Mouse (Mus musculus) stomach, postnatal 0 days (tissue): ENCODE measurements around the gene Txlna. TPM values are rescaled to one million over a fixed set of nuclear protein-coding genes. Genes with fewer than 3 reads are reported as not detected.

Experiments
- ATAC-seq: fragments of 200-750 bp; cut with Nextera tagmentation; 2 replicates; pipeline ENCODE4 v1.8.0; 2017; ENCODE audit not compliant: low FRiP score, low TSS enrichment
- DNase-seq: peaks from one replicate; pipeline ENCODE4 v3.0.0-alpha.2; 2016; ENCODE audit warnings: low spot score
- H3K27ac ChIP-seq: fragments of 300-500 bp; sonication (generic); replicated peaks from 2 replicates; pipeline ENCODE4 v1.5.1; 2014; ENCODE audit warnings: mild to moderate bottlenecking, control low read depth
- H3K27me3 ChIP-seq: fragments of 300-500 bp; sonication (generic); 2 replicates; pipeline ENCODE4 v1.6.1; 2014; ENCODE audit warnings: low read length; ENCODE audit not compliant: control insufficient read depth, insufficient read depth
- H3K36me3 ChIP-seq: fragments of 300-500 bp; sonication (generic); 2 replicates; pipeline ENCODE4 v1.6.1; 2014; ENCODE audit warnings: low read length, mixed read lengths; ENCODE audit not compliant: control insufficient read depth, insufficient read depth
- H3K4me1 ChIP-seq: fragments of 300-500 bp; sonication (generic); replicated peaks from 2 replicates; pipeline ENCODE4 v1.6.1; 2014; ENCODE audit warnings: antibody characterized with exemption; ENCODE audit not compliant: control insufficient read depth, insufficient read depth
- H3K4me2 ChIP-seq: fragments of 300-500 bp; sonication (generic); replicated peaks from 2 replicates; pipeline ENCODE4 v1.6.1; 2014; ENCODE audit warnings: low read depth, mild to moderate bottlenecking, control low read depth, moderate library complexity
- H3K4me3 ChIP-seq: fragments of 300-500 bp; sonication (generic); 2 replicates; pipeline ENCODE4 v1.5.1; 2014; ENCODE audit warnings: low read depth, low read length, control low read depth
- H3K9ac ChIP-seq: fragments of 300-500 bp; sonication (generic); 2 replicates; pipeline ENCODE4 v1.6.1; 2014; ENCODE audit warnings: mild to moderate bottlenecking, low read length, control low read depth, mixed read lengths
- H3K9me3 ChIP-seq: fragments of 300-500 bp; sonication (generic); 2 replicates; pipeline ENCODE4 v1.6.1; 2016; ENCODE audit warnings: low read length; ENCODE audit not compliant: control insufficient read depth
- CTCF ChIP-seq: IDR thresholded peaks from 2 replicates; pipeline ENCODE4 v1.5.1; 2016; ENCODE audit warnings: antibody characterized with exemption, low read depth, mild to moderate bottlenecking, moderate library complexity
- EP300 ChIP-seq: optimal IDR thresholded peaks from 2 replicates; pipeline ENCODE3; 2016; ENCODE audit warnings: antibody characterized with exemption
- WGBS: fragments of 180-500 bp; shearing (Covaris S2); extraction: QIAGEN DNeasy Blood & Tissue Kit; methylation state at CpG from one replicate; pipeline ENCODE4 v1.1.7; 2014; 5-methylcytosine and 5-hydroxymethylcytosine counted together
- microRNA-seq: library from miRNA; unstranded; fragments of <30 nt; microRNA quantifications from one replicate; pipeline ENCODE4, GENCODE M21; 2016
- polyA plus RNA-seq: library from polyadenylated mRNA; unstranded; fragments of >200 nt; fragmentation: Nextera tagmentation; extraction: Ambion mirVana; gene quantifications from 2 replicates; pipeline ENCODE4 v1.2.1, GENCODE M21; 2015

The Txlna gene
- polyA plus RNA-seq, 1 experiment from 2014 or later, result 23.6 TPM

DNA sequence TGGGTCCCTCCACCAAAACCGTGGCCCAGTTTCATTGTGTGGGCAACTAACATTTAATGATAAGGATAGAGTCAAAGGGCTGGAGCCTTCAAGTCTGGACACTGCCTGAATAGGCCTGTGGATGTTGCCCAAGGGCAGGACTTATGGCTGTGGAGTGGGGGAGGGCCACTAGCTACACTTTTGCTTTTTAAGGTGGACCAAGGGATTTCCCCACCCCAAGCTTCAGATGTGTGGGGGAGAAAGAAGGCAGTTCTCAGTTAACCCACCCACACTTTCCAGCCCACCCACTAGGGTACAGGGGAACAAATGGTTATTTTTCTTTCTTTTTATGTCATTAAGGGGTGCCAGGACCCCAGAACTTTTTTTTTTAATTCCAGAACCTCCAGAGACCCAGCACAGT is 56.5 kb downstream of the Txlna start:
- H3K9ac ChIP-seq, result peak overlapping the region; percentile 63
- no peak for ATAC-seq
- peak overlapping the region; percentile 78 for H3K27ac ChIP-seq
- H3K4me2 ChIP-seq, result peak overlapping the region; percentile 69
- H3K36me3 ChIP-seq, result no peaks in the 10 kb centered on the region
- no peak for DNase-seq
- no peaks in the 10 kb centered on the region for H3K27me3 ChIP-seq
- TF ChIP-seq CTCF (no peak), EP300 (no peak)
- H3K4me3 ChIP-seq, result peak overlapping the region; percentile 43
- 66% methylated on average over 1 of the region's 1 CpGs for WGBS
- H3K4me1 ChIP-seq, result 0 out of 2 replicates have a peak, but pooled peaks cover 3% of the 10 kb centered on the region
- H3K9me3 ChIP-seq, result no peaks in the 10 kb centered on the region

DNA sequence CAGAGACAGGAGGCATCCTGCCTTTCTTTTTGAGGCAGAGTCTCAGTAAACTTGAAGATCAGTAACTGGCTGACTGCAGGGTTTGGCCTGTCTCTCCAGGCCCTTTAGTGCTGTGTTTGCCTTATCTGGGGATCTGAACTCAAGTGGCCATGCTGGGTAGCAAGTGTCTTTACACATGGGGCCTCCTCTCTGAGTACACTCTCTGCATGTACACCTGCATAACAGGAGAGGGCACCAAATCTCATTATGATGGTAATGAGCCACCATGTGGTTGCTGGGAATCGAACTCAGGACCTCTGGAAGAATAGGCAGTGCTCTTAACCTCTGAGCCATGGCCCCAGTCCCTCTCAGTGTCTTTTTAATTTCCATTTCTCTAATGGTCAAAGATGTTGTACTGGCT is 58.6 kb downstream of the Txlna start:
- Histone ChIP-seq H3K4me3 (no peak overlapping the region), H3K4me2 (no peak overlapping the region), H3K27me3 (no peaks in the 10 kb centered on the region), H3K9me3 (no peaks in the 10 kb centered on the region), H3K36me3 (no peaks in the 10 kb centered on the region), H3K9ac (no peak overlapping the region), H3K27ac (no peak overlapping the region), H3K4me1 (0 out of 2 replicates have a peak, but pooled peaks cover 3% of the 10 kb centered on the region)
- ATAC-seq (no peak), DNase-seq (no peak)
- WGBS, result 90% methylated on average over 1 of the region's 1 CpGs
- TF ChIP-seq EP300, result no peak
- 0 out of 2 replicates have a peak, but pooled peaks have one; percentile 13 for TF ChIP-seq CTCF

DNA sequence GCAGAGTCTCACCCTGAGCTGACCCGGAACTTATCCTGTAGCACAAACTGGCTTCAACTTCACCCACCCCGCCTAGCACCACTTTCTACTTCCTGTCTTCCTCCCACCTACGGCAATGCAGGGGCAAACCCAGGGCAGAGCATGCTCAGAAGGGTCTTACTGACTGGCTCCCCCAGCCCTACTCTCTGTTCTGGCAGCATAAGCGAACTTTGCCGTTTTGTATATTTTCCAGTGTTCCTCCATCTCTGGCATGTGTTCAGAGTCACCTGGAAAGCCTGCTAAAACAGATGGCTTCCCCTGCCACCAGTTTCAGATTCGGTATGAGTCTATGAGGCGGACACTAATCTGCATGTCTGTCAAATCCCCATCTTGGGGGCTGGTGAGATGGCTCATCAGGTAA is 60.5 kb downstream of the Txlna start:
- H3K4me3 ChIP-seq, result no peak overlapping the region
- no peaks in the 10 kb centered on the region for H3K27me3 ChIP-seq
- 0 out of 2 replicates have a peak, but pooled peaks cover 3% of the 10 kb centered on the region for H3K4me1 ChIP-seq
- no peaks in the 10 kb centered on the region for H3K36me3 ChIP-seq
- no peak overlapping the region for H3K27ac ChIP-seq
- WGBS, result 55% methylated on average over 7 of the region's 7 CpGs
- ATAC-seq (no peak), DNase-seq (no peak)
- H3K4me2 ChIP-seq, result no peak overlapping the region
- no peak overlapping the region for H3K9ac ChIP-seq
- no peaks in the 10 kb centered on the region for H3K9me3 ChIP-seq
- TF ChIP-seq EP300 (no peak), CTCF (no peak)

DNA sequence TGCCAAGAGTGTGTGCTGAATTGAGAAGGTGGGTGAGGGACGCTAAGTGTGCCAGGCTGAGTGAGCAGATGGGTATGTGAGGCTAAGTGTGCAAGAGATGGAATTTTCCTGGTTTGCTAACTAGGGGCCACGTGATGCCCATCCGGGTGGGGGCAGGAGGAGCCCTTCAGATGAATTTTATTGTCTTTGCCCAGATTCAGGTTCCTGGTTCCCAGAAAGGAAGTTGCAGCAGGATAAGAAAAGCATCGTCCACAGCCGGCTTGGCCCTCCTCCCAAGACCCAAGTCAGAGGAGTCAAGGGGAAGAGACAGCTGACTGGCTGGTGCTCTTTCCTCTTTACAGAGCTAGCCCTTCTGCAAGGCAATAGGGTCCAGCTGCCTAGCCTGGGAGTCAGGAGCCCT is 62.4 kb downstream of the Txlna start, which contains the start of gene Fam167b:
Fam167b (minus strand) TSS at position 84 of the 400 bp plus-strand sequence.
- DNase-seq (no peak), ATAC-seq (no peak)
- H3K27me3 ChIP-seq, result no peaks in the 10 kb centered on the region
- no peaks in the 10 kb centered on the region for H3K9me3 ChIP-seq
- H3K4me1 ChIP-seq, result no peaks in the 10 kb centered on the region
- H3K9ac ChIP-seq, result no peak within 1 kb of the TSS
- TF ChIP-seq EP300 (no peak), CTCF (no peak)
- H3K36me3 ChIP-seq, result no peaks in the 10 kb centered on the region
- WGBS, result 79% methylated on average over 5 of the region's 5 CpGs
- no peak within 1 kb of the TSS for H3K4me3 ChIP-seq
- no peak within 1 kb of the TSS for H3K4me2 ChIP-seq
- H3K27ac ChIP-seq, result no peak within 1 kb of the TSS

DNA sequence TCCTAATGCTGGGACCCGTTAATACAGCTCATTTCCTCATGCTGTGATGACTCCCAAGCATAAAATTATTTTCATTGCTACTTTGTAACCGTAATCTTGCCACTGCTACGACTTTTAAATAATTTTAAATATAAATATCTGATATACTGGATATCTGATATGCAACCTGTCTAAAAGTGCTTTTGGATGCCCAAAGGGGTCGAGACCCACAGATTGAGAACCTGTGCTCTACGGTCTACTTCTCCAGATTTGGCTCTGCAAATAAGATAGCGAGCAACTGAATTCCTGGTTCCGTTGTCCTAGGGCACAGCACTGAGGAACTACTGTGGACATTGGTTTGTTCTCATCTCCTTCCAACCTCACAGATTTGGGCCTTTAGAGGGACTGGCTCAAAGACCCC is 63.2 kb downstream of the Txlna start:
- ATAC-seq (no peak), DNase-seq (no peak)
- H3K27ac ChIP-seq, result no peak overlapping the region
- no peak overlapping the region for H3K4me3 ChIP-seq
- no peaks in the 10 kb centered on the region for H3K9me3 ChIP-seq
- no peaks in the 10 kb centered on the region for H3K4me1 ChIP-seq
- H3K4me2 ChIP-seq, result no peak overlapping the region
- H3K36me3 ChIP-seq, result no peaks in the 10 kb centered on the region
- TF ChIP-seq EP300, result no peak
- no peak for TF ChIP-seq CTCF
- no peaks in the 10 kb centered on the region for H3K27me3 ChIP-seq
- WGBS, result 80% methylated on average over 7 of the region's 7 CpGs
- H3K9ac ChIP-seq, result no peak overlapping the region

DNA sequence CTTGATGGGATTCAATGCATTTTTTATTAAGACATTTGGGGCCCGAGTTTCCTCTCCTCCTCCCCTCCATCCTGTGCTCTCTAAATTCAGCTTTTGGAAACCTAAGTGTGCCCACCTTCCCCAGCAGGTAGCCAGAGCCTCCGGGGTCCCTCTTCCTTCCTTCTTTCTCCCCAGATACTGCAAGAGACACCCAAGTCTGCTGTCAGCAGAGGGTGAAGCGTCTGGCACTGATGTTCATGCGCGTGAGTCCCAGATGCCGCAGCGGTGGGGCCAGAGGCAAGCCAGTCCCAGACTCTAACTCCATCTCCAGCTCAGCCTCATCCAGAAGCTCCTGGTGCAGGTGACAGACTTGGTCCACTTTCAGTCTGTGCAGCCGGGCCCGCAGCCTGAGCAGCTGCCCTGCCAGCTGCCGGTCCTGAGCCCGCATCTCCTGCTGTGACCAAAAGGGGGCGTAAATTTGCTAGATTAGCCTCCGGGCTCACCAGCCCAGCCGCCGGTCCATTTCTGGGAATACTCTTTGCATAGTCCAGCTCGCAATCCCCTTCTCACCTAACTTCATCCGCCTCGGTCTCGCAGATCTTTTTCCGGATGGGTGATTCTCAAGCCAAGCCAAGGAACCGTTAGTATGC is 63.9 kb downstream of the Txlna start:
- H3K9me3 ChIP-seq, result no peaks in the 10 kb centered on the region
- H3K4me2 ChIP-seq, result no peak overlapping the region
- peak; percentile 59 for ATAC-seq
- no peak overlapping the region for H3K4me3 ChIP-seq
- no peaks in the 10 kb centered on the region for H3K36me3 ChIP-seq
- peak overlapping the region; percentile 23; the same call in 1 of the 2 replicates for H3K9ac ChIP-seq
- no peak overlapping the region for H3K27ac ChIP-seq
- H3K27me3 ChIP-seq, result no peaks in the 10 kb centered on the region
- H3K4me1 ChIP-seq, result no peaks in the 10 kb centered on the region
- TF ChIP-seq EP300, result no peak
- peak; percentile 74 for TF ChIP-seq CTCF
- DNase-seq, result peak; percentile 77
- 36% methylated on average over 21 of the region's 21 CpGs for WGBS

Small RNA genes lying within 50 kb of the gene (microRNA-seq; reads per million reads assigned to microRNA genes)
- not detected for gene Mir7016

Other genes starting within 250 kb of the Txlna start
- gene Zbtb8b, start 200.2 kb downstream of the Txlna start, polyA plus RNA-seq, result 0.68 and 0.72 TPM in 2 replicates
- 16.7 and 17.9 TPM in 2 replicates for gene Bsdc1, start 179.5 kb downstream of the Txlna start, polyA plus RNA-seq
- 0.07 TPM in 1 of 2 replicates, not detected in the other for gene Tssk3, start 150.0 kb downstream of the Txlna start, polyA plus RNA-seq
- 0.36 and 0.44 TPM in 2 replicates for gene Fam229a, start 149.9 kb downstream of the Txlna start, polyA plus RNA-seq
- gene Marcksl1, start 127.5 kb downstream of the Txlna start, polyA plus RNA-seq, result 153 and 174 TPM in 2 replicates
- 110 TPM in 2 replicates for gene Hdac1, start 98.4 kb downstream of the Txlna start, polyA plus RNA-seq
- 1.7 and 1.9 TPM in 2 replicates for gene Lck, start 67.4 kb downstream of the Txlna start, polyA plus RNA-seq
- gene Fam167b, start 62.5 kb downstream of the Txlna start, polyA plus RNA-seq, result 1.2 and 1.9 TPM in 2 replicates
- 222 and 230 TPM in 2 replicates for gene Eif3i, start 40.4 kb downstream of the Txlna start, polyA plus RNA-seq
- 168 and 169 TPM in 2 replicates for gene Tmem234, start 40.4 kb downstream of the Txlna start, polyA plus RNA-seq
- gene Dcdc2b, start 26.8 kb downstream of the Txlna start, polyA plus RNA-seq, result 0.65 and 0.75 TPM in 2 replicates
- gene Iqcc, start 22.0 kb downstream of the Txlna start, polyA plus RNA-seq, result 15.8 and 16.1 TPM in 2 replicates
- 34.2 and 40.2 TPM in 2 replicates for gene Ccdc28b, start 17.1 kb downstream of the Txlna start, polyA plus RNA-seq
- 5.7 and 6.8 TPM in 2 replicates for gene Kpna6, start 31.7 kb upstream of the Txlna start, polyA plus RNA-seq
- 4.5 and 5.4 TPM in 2 replicates for gene Tmem39b, start 55.8 kb upstream of the Txlna start, polyA plus RNA-seq
- 37.7 and 38.6 TPM in 2 replicates for gene Khdrbs1, start 101.2 kb upstream of the Txlna start, polyA plus RNA-seq
- gene Ptp4a2, start 170.2 kb upstream of the Txlna start, polyA plus RNA-seq, result 270 and 275 TPM in 2 replicates